ENCODE assay signal across 21 mouse cellular contexts in genomic region chr3:89686031-89686430, GRCm38 (mm10). TPM values are rescaled to one million over a fixed set of nuclear protein-coding genes. Genes with fewer than 3 reads are reported as not detected.
DNase-seq lines count a peak whose midpoint lies in the region; ATAC-seq and TF ChIP-seq lines count a peak whose summit lies in the region.
"Had no signal": no experiment of that assay in that cellular context is flagged by ENCODE, and none has a peak within 500 bp of the region (broad histone marks: within the 10 kb centered on the region; RNA-seq: fewer than 3 reads in every experiment).

No protein-coding gene starts in this region.

- no peak overlapping the region for H3K9ac ChIP-seq in stomach, postnatal 0 days (ENCODE audit: low read length)
- H3K9ac ChIP-seq: embryonic facial prominence, embryonic 12.5 days; forebrain, embryonic 15.5 days; heart, embryonic 13.5 days; hindbrain, embryonic 14.5 days had no signal

- 0 out of 2 replicates have a peak, but pooled peaks have one; percentile 27 for ATAC-seq in stomach, postnatal 0 days (ENCODE audit: low FRiP score, low TSS enrichment)
- ATAC-seq: forebrain, embryonic 15.5 days; intestine, postnatal 0 days; Patski had no signal

- no peak overlapping the region for H3K4me2 ChIP-seq in stomach, postnatal 0 days (replicated peaks; ENCODE audit: low read depth)
- H3K4me2 ChIP-seq: embryonic facial prominence, embryonic 12.5 days; forebrain, embryonic 15.5 days; heart, embryonic 13.5 days; hindbrain, embryonic 14.5 days had no signal

- no peaks in the 10 kb centered on the region for H3K27me3 ChIP-seq in stomach, postnatal 0 days (ENCODE audit: control insufficient read depth, insufficient read depth, low read length)
- H3K27me3 ChIP-seq: forebrain, embryonic 15.5 days had no signal

- no peak overlapping the region for H3K4me3 ChIP-seq in stomach, postnatal 0 days (ENCODE audit: low read depth, low read length)
- H3K4me3 ChIP-seq: embryonic facial prominence, embryonic 12.5 days; forebrain, embryonic 15.5 days; heart, adult 2 months; heart, embryonic 13.5 days had no signal

- no peak for TF ChIP-seq EP300 in stomach, postnatal 0 days (optimal IDR thresholded peaks at IDR 0.05)

- WGBS in stomach, postnatal 0 days, result 44% methylated on average over 5 of the region's 5 CpGs

- TF ChIP-seq CTCF in stomach, postnatal 0 days (IDR thresholded peaks at IDR 0.05; ENCODE audit: low read depth), result no peak

- H3K4me1 ChIP-seq in stomach, postnatal 0 days (replicated peaks; ENCODE audit: control insufficient read depth, insufficient read depth), result no peaks in the 10 kb centered on the region

- H3K9me3 ChIP-seq in stomach, postnatal 0 days (ENCODE audit: control insufficient read depth, low read length), result no peaks in the 10 kb centered on the region; the same call in 1 of the 2 replicates
- H3K9me3 ChIP-seq: embryonic facial prominence, embryonic 12.5 days; forebrain, embryonic 15.5 days; G1E; heart, embryonic 13.5 days had no signal

- DNase-seq in embryo, embryonic 11 days, result peak; percentile 11
- no peak for DNase-seq in embryo, embryonic 10 days (ENCODE audit: low spot score)
- DNase-seq in ZHBTc4 (ENCODE audit: low read depth, low spot score), result peak; percentile 35
- DNase-seq in stomach, postnatal 0 days (ENCODE audit: low spot score), result no peak
- no peak for DNase-seq in heart, adult 8-10 months (ENCODE audit: low spot score)
- no peak for DNase-seq in adrenal gland, adult 18-20 months (ENCODE audit: low spot score in 2 of 2)
- DNase-seq in left cerebral cortex, adult 9 months (ENCODE audit: low spot score in 2 of 2), result no peak
- DNase-seq: adrenal gland, adult 8-10 months; adrenal gland, postnatal 36 days; cerebellum, adult 2 months; cerebellum, postnatal 10 days; gastrocnemius, postnatal 10 days; heart, adult 2 months; kidney, adult 8-10 months had no signal

- H3K27ac ChIP-seq in stomach, postnatal 0 days (replicated peaks), result no peak overlapping the region
- H3K27ac ChIP-seq: embryonic facial prominence, embryonic 12.5 days; forebrain, embryonic 15.5 days; heart, adult 2 months; heart, embryonic 13.5 days; hindbrain, embryonic 14.5 days had no signal

- no peaks in the 10 kb centered on the region for H3K36me3 ChIP-seq in stomach, postnatal 0 days (ENCODE audit: control insufficient read depth, insufficient read depth, low read length)
- H3K36me3 ChIP-seq: embryonic facial prominence, embryonic 12.5 days; forebrain, embryonic 15.5 days; G1E; heart, embryonic 13.5 days had no signal

RNA-seq across cellular contexts. Expression of gene Adar, which starts 28.8 kb away (rescaled TPM):
- polyA plus RNA-seq in stomach, postnatal 0 days (2015; fragmentation: Nextera tagmentation; extraction: Ambion mirVana), result 8.5 and 8.8 TPM in 2 replicates
- total RNA-seq in heart, adult 8-10 months (2022), result 10 to 100 TPM; 10.8 to 13.0 (median 12.4) TPM
- 10 to 100 TPM; 28.6 to 29.7 TPM for total RNA-seq in adrenal gland, adult 18-20 months (2021)

Comparison
In these comparisons a context has a peak if more than half of its experiments do, and no peak if none do; other contexts are left out.
1. DNase-seq: peak in embryo, embryonic 11 days (single experiment) and ZHBTc4 (single experiment); none in embryo, embryonic 10 days (single experiment), stomach, postnatal 0 days (single experiment), heart, adult 8-10 months (single experiment), adrenal gland, adult 18-20 months (0 of 2) and left cerebral cortex, adult 9 months (0 of 2).